Mouse (Mus musculus) thymus, postnatal 36 days (tissue): ENCODE results near the gene Hist3h2a.

Source experiments
- DNase-seq, 2 experiments: peaks; one replicate each; pipeline ENCODE4 v3.0.0; 2022; ENCODE audit warnings: mixed read lengths in 2 of 2

The Hist3h2a gene

GRCm38 (mm10) chr11:58947798-58948528 lies 6.5 kb upstream of the Hist3h2a start:
- peak; percentile 49 to 65 for DNase-seq

DNA sequence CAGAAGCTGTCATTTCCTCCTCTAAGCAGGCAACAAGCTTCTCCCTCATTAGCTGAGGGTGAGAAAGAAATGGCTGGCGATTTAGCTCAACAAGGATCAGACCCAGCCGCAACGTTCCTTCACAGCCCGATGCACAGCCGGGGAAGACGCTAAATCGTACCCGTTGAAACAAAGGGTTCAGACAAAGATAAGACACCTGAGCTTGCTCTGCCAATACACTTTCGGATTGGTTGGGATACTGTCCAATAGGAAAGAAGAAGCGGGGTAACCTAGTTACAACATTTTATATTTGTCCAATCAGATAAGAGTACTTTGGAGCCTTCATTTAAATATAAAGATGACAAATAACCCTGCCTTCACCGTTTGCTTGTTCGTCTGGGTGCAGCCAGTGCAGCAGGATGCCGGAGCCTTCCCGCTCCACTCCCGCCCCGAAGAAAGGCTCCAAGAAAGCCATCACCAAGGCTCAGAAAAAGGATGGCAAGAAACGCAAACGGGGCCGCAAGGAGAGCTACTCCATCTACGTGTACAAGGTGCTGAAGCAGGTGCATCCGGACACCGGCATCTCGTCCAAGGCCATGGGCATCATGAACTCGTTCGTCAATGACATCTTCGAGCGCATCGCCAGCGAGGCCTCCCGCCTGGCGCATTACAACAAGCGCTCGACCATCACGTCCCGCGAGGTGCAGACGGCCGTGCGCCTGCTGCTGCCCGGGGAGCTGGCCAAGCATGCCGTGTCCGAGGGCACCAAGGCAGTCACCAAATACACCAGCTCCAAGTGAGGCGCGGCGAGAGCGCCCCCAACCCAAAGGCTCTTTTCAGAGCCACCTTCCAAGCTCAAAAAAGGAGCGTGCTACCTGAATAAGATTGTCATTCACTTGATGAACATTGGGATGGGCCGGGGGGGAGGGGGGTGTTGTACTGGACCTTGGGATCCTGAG lies 5.7 kb upstream of the Hist3h2a start, which contains the start of gene Hist3h2ba:
Gene Hist3h2ba, plus strand, starts transcription at position 379 of the 938 bp plus-strand sequence.
- DNase-seq: peak; percentile 72 to 78

DNA sequence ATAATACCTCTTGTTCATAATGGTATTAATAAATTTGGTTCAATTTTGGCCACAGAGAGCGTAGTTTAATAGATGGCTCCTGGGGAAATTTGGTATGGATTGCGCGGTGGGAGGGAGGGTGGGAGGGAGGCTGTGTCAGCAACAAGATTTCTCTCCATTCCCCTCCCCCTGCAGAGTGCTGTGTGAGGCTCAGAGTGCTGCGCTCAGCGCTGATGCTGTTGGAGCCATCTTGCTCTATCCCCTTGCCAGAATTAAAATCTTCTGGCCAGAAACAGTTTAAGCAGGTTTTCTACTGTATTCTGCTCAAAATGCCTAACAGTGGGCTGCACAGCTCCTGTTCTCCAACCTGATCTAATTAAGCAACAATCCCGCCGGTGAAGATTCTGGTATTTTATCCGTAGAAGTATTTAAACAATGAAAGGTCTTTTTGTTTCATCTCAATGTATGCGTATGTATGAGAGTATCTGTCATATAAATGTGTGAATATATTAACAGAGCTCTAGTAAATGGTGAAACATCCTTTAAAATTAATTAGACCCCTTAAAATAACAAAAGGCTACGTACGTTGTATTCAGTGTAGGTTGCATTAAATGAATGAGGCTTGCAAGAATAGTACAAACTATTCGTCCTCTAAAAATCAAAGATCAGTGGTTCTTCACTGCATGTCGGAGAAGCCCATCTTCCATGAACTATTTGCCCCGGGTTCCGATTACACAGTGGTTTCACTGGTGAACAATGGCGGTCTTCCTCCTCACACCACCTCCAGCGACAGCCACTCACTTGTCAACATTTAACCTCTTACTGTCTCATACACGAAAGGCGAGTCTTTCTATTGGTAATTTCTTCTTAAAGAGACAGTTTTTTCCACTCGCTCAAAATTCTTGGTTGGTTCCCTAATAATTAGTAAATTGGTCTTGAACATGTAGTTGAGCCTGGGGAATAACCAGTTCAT lies 4.7 kb upstream of the Hist3h2a start:
- no peak for DNase-seq

DNA sequence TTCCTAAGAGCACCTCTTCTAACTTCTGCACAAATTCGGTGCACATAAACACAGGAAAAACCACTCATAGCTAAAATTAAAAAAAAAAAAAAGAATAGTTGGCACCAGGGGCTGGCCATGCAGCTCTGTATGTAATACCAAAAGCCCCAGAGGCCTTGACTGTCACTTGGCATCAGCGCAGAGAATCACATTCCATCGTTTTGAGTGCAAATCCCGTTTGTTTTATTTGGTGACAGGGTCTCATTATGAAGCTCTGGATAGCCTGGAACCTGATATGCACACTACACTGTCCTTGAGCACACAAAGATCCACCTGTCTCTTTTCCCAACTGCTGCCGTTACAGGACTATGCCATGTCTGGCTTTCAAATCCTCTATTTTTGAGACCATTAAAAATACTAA lies 3.3 kb upstream of the Hist3h2a start:
- no peak for DNase-seq

DNA sequence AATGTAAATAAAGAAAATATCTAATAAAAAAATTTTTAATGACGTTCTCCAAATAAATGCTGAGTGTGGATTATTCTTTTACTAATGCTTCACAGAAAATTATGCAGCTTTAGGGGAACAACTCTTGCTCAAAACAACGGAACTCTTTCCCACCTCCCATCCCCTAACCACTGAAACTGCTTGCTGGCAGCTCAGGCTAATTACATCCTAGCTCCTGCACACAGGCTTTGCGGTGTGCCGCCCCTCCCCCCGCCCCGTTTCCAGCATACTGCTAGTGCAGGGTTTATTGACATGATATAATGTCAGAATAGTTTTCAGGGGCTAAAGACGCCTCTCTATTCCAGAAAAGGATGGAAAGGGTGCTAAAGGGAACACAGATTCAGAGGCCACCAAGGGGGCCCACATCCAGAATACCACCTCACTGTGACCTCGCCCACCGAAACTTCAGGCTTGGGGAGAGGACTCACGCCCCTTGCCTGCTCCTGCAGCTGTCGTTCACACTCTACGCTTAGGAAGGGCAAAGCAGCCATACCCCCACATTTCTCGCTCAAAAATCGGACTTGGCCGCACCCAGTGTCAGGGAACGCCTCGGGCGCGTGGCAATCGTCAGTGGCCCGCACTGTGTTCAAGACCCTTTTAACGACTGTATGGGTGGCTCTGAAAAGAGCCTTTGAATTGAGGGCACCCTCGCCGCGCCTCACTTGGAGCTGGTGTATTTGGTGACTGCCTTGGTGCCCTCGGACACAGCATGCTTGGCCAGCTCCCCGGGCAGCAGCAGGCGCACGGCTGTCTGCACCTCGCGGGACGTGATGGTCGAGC lies 925 bp upstream of the Hist3h2a start:
- peak; percentile 56 to 60 for DNase-seq

DNA sequence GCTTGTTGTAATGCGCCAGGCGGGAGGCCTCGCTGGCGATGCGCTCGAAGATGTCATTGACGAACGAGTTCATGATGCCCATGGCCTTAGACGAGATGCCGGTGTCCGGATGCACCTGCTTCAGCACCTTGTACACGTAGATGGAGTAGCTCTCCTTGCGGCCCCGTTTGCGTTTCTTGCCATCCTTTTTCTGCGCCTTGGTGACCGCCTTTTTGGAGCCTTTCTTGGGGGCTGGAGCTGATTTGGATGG lies 390 bp upstream of the Hist3h2a start:
- DNase-seq: peak in 1 of 2 experiments; percentile 77

- peak in 1 of 2 experiments; percentile 43 for DNase-seq
These were observed 820 bp downstream of the Hist3h2a start for GRCm38 (mm10) chr11:58955143-58955867.

- no peak for DNase-seq
These were observed 1.4 kb downstream of the Hist3h2a start for GRCm38 (mm10) chr11:58955868-58956257.

GRCm38 (mm10) chr11:58957226-58957914 lies 2.9 kb downstream of the Hist3h2a start:
- DNase-seq: no peak

DNA sequence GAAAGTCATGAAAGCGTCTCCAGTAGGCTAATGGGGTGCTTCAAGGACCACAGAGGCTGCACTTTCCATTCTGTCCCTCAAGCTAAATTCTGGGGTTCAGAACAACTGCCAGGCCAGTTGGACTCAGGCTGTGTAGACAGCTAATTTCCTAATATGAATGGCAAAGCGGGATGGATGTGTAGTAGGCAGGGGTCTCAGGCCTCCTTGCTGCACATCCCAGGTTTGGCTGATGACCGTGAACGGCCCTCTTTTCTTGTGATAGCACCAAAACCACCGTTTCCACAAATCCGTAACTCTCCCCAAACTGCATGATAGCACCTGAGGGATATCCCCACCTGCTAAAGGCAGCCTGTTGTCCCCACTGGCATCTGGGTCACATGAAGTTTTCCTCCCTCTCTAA lies 4.1 kb downstream of the Hist3h2a start:
- no peak for DNase-seq

DNA sequence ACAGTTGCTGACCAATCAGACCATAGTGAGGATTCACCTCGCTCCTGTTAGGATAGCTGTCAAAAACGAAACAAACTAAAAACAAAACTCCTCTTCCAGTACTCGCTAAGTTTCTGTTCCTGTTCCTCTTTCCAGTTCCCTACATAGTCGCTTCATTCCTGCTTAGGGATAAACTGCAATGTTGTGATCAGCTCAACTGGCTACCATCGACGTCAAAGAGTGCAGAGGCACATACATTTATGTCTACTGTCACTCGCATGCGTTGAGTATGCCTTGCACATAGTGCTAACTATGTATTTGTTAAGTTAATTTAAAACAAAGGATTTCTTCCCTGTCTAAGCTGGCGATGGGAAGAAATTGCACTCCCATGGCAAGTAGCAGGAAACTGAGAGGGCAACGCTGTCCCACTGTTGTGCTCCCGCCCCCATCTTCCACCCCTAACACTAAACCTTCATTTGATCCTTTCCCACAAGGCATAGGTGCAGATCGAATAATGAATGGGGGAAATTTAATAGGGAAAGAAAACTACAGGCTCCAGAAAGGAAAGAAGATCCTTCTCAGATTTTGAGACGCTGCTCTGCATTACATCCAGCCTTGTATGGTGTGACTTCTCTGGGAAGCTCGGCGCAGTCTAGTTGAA lies 4.8 kb downstream of the Hist3h2a start:
- DNase-seq: no peak

GRCm38 (mm10) chr11:58959921-58960465 lies 5.5 kb downstream of the Hist3h2a start:
- peak; percentile 61 to 72 for DNase-seq

GRCm38 (mm10) chr11:58961364-58962177 lies 7.1 kb downstream of the Hist3h2a start:
- DNase-seq: no peak

GRCm38 (mm10) chr11:58963543-58963942 lies 9.1 kb downstream of the Hist3h2a start:
- DNase-seq: peak in 1 of 2 experiments; percentile 44

DNA sequence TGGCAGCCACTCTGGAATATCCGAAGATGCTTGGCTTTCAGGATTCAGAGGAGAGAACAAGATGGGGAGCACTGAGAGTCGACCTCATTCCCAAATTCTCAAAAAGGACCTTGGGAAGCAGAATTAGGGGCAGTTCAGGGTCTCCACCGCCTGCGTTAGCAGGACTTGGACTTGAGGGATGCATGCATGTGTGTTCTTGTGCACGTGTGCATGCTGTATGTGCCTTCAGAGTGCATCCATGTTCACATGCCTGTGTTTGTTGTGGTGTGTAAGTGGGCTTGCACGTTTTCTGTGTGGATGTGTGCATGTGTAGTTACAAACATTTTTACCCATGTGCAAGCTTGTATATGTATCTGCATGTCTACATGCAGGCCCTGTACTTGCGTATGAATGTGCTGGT lies 9.7 kb downstream of the Hist3h2a start:
- DNase-seq: no peak

GRCm38 (mm10) chr11:58965001-58965760 lies 10.7 kb downstream of the Hist3h2a start:
- DNase-seq: no peak

DNA sequence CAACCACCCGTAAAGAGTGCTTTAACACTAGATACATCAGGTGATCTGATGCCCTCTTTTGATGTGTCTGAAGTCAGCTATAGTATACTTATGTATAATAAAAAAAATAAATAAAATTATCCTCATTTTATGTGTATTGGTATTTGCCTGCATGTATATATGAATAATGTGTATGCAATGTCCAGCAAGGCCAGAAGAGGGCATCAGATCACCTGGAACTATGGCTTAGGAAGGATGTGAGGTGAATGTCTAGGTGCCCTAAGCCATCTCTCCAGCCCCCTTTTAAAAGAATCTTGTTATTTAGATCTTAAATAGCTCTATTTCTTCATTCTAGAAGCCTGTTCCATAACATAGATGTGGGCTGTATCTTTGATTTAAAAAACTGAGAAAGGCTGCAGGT lies 12.9 kb downstream of the Hist3h2a start:
- peak in 1 of 2 experiments; percentile 46 for DNase-seq

- no peak for DNase-seq
These were observed 14.1 kb downstream of the Hist3h2a start for GRCm38 (mm10) chr11:58968551-58968950.
